Mouse (Mus musculus): ENCODE results near the gene Sez6l. TPM values are rescaled to one million over a fixed set of nuclear protein-coding genes. Genes with fewer than 3 reads are reported as not detected.
A peak's percentile ranks its signal among the peaks of the same experiment; 100 is the strongest.

The Sez6l gene
- 0.08 and 0.15 TPM in 2 replicates for polyA plus RNA-seq (2016; fragmentation: Nextera tagmentation; extraction: Ambion mirVana)

- H3K9ac ChIP-seq (replicated peaks): peak within 1 kb of the TSS; percentile 37; the same call in 1 of the 2 replicates
- peak within 1 kb of the TSS; percentile 56 for H3K4me2 ChIP-seq
- peak within 1 kb of the TSS; percentile 31 for H3K4me3 ChIP-seq (replicated peaks)
- WGBS: under 1% methylated on average over 49 of the region's 50 CpGs
- no peak within 1 kb of the TSS for H3K27ac ChIP-seq
- no peaks in the 10 kb centered on the region for H3K36me3 ChIP-seq
- peaks cover 19% of the 10 kb centered on the region for H3K4me1 ChIP-seq (replicated peaks)
- ATAC-seq (ENCODE audit: insufficient number of reproducible peaks, insufficient read depth, low FRiP score, low TSS enrichment, low read depth): no peak
- H3K9me3 ChIP-seq: no peaks in the 10 kb centered on the region; the same call in 1 of the 2 replicates
- H3K27me3 ChIP-seq: peaks cover 96% of the 10 kb centered on the region
Measured at GRCm38 (mm10) chr5:112576993-112577670, at the start of gene Sez6l. TSS of gene Sez6l (minus strand) at chr5:112577185.

GRCm38 (mm10) chr5:112625555-112626160 is 48.7 kb upstream of the Sez6l start:
- H3K4me1 ChIP-seq (replicated peaks): peaks cover 13% of the 10 kb centered on the region; the same call in 1 of the 2 replicates
- ATAC-seq (ENCODE audit: insufficient number of reproducible peaks, insufficient read depth, low FRiP score, low TSS enrichment, low read depth): no peak
- no peak overlapping the region; the same call in 1 of the 2 replicates for H3K9ac ChIP-seq (replicated peaks)
- no peaks in the 10 kb centered on the region for H3K36me3 ChIP-seq
- peaks cover 27% of the 10 kb centered on the region for H3K27me3 ChIP-seq
- H3K27ac ChIP-seq: no peak overlapping the region
- 48% methylated on average over 31 of the region's 31 CpGs for WGBS
- H3K4me3 ChIP-seq (replicated peaks): 0 out of 2 replicates have a peak overlapping the region, but pooled peaks have one; percentile 9
- peak overlapping the region; percentile 45 for H3K4me2 ChIP-seq
- no peaks in the 10 kb centered on the region for H3K9me3 ChIP-seq

- Histone ChIP-seq H3K4me1 (replicated peaks) (peaks cover 13% of the 10 kb centered on the region; the same call in 1 of the 2 replicates), H3K27ac (no peak overlapping the region), H3K9me3 (no peaks in the 10 kb centered on the region), H3K9ac (replicated peaks) (no peak overlapping the region), H3K4me2 (no peak overlapping the region), H3K36me3 (no peaks in the 10 kb centered on the region), H3K4me3 (replicated peaks) (no peak overlapping the region), H3K27me3 (peaks cover 23% of the 10 kb centered on the region)
- ATAC-seq (ENCODE audit: insufficient number of reproducible peaks, insufficient read depth, low FRiP score, low TSS enrichment, low read depth): no peak
- 51% methylated on average over 2 of the region's 2 CpGs for WGBS
Measured at GRCm38 (mm10) chr5:112622946-112623345, 46.0 kb upstream of the Sez6l start.

GRCm38 (mm10) chr5:112620256-112620655 is 43.3 kb upstream of the Sez6l start:
- H3K4me1 ChIP-seq (replicated peaks): peaks cover 4% of the 10 kb centered on the region; the same call in 1 of the 2 replicates
- H3K27me3 ChIP-seq: peaks cover 6% of the 10 kb centered on the region
- no peaks in the 10 kb centered on the region for H3K9me3 ChIP-seq
- no peak overlapping the region for H3K4me3 ChIP-seq (replicated peaks)
- ATAC-seq (ENCODE audit: insufficient number of reproducible peaks, insufficient read depth, low FRiP score, low TSS enrichment, low read depth): no peak
- no peak overlapping the region for H3K4me2 ChIP-seq
- no peak overlapping the region for H3K9ac ChIP-seq (replicated peaks)
- no peak overlapping the region for H3K27ac ChIP-seq
- H3K36me3 ChIP-seq: no peaks in the 10 kb centered on the region
- 50% methylated on average over 3 of the region's 3 CpGs for whole genome bisulfite sequencing

- no peak for ATAC-seq (ENCODE audit: insufficient number of reproducible peaks, insufficient read depth, low FRiP score, low TSS enrichment, low read depth)
- no peaks in the 10 kb centered on the region for H3K36me3 ChIP-seq
- no peak overlapping the region for H3K9ac ChIP-seq (replicated peaks)
- peaks cover 4% of the 10 kb centered on the region; the same call in 1 of the 2 replicates for H3K4me1 ChIP-seq (replicated peaks)
- WGBS: 66% methylated on average over 3 of the region's 3 CpGs
- H3K27me3 ChIP-seq: peaks cover 3% of the 10 kb centered on the region
- no peaks in the 10 kb centered on the region for H3K9me3 ChIP-seq
- H3K4me3 ChIP-seq (replicated peaks): no peak overlapping the region
- H3K4me2 ChIP-seq: no peak overlapping the region
- no peak overlapping the region for H3K27ac ChIP-seq
Measured at GRCm38 (mm10) chr5:112619344-112619743, 42.4 kb upstream of the Sez6l start.

- H3K4me3 ChIP-seq (replicated peaks): no peak overlapping the region
- H3K4me1 ChIP-seq (replicated peaks): no peaks in the 10 kb centered on the region
- 74% methylated on average over 16 of the region's 16 CpGs for WGBS
- no peaks in the 10 kb centered on the region for H3K9me3 ChIP-seq
- no peak overlapping the region for H3K4me2 ChIP-seq
- ATAC-seq (ENCODE audit: insufficient number of reproducible peaks, insufficient read depth, low FRiP score, low TSS enrichment, low read depth): no peak
- H3K36me3 ChIP-seq: no peaks in the 10 kb centered on the region
- no peak overlapping the region for H3K27ac ChIP-seq
- no peak overlapping the region for H3K9ac ChIP-seq (replicated peaks)
- peaks cover 7% of the 10 kb centered on the region; the same call in 1 of the 2 replicates for H3K27me3 ChIP-seq
Measured at GRCm38 (mm10) chr5:112617602-112618247, 40.7 kb upstream of the Sez6l start.

- ATAC-seq (ENCODE audit: insufficient number of reproducible peaks, insufficient read depth, low FRiP score, low TSS enrichment, low read depth): no peak
- Histone ChIP-seq H3K27ac (no peak overlapping the region), H3K4me3 (replicated peaks) (no peak overlapping the region), H3K36me3 (no peaks in the 10 kb centered on the region), H3K4me2 (no peak overlapping the region), H3K9me3 (no peaks in the 10 kb centered on the region), H3K27me3 (peaks cover 7% of the 10 kb centered on the region; the same call in 1 of the 2 replicates), H3K9ac (replicated peaks) (no peak overlapping the region), H3K4me1 (replicated peaks) (no peaks in the 10 kb centered on the region)
- WGBS: 87% methylated on average over 7 of the region's 7 CpGs
Measured at GRCm38 (mm10) chr5:112615946-112616617, 39.1 kb upstream of the Sez6l start.

- ATAC-seq (ENCODE audit: insufficient number of reproducible peaks, insufficient read depth, low FRiP score, low TSS enrichment, low read depth): no peak; the same call in 1 of the 2 replicates
- WGBS: 25% methylated on average over 9 of the region's 9 CpGs
- H3K4me3 ChIP-seq (replicated peaks): no peak overlapping the region
- no peak overlapping the region for H3K4me2 ChIP-seq
- no peaks in the 10 kb centered on the region for H3K9me3 ChIP-seq
- H3K4me1 ChIP-seq (replicated peaks): peaks cover 36% of the 10 kb centered on the region
- no peak overlapping the region for H3K9ac ChIP-seq (replicated peaks)
- no peak overlapping the region for H3K27ac ChIP-seq
- H3K36me3 ChIP-seq: no peaks in the 10 kb centered on the region
- H3K27me3 ChIP-seq: peaks cover 4% of the 10 kb centered on the region; the same call in 1 of the 2 replicates
Measured at GRCm38 (mm10) chr5:112607867-112608516, 31.0 kb upstream of the Sez6l start.

- no peak overlapping the region for H3K4me2 ChIP-seq
- no peak for ATAC-seq (ENCODE audit: insufficient number of reproducible peaks, insufficient read depth, low FRiP score, low TSS enrichment, low read depth)
- peaks cover 36% of the 10 kb centered on the region for H3K4me1 ChIP-seq (replicated peaks)
- no peaks in the 10 kb centered on the region for H3K9me3 ChIP-seq
- no peaks in the 10 kb centered on the region for H3K36me3 ChIP-seq
- no peak overlapping the region for H3K9ac ChIP-seq (replicated peaks)
- WGBS: 75% methylated on average over 2 of the region's 2 CpGs
- H3K4me3 ChIP-seq (replicated peaks): no peak overlapping the region
- H3K27ac ChIP-seq: no peak overlapping the region
- H3K27me3 ChIP-seq: no peaks in the 10 kb centered on the region
Measured at GRCm38 (mm10) chr5:112607119-112607518, 30.1 kb upstream of the Sez6l start.

- no peaks in the 10 kb centered on the region for H3K36me3 ChIP-seq
- H3K27ac ChIP-seq: no peak overlapping the region; the same call in 1 of the 2 replicates
- WGBS: 59% methylated on average over 14 of the region's 14 CpGs
- H3K9me3 ChIP-seq: no peaks in the 10 kb centered on the region
- 0 out of 2 replicates have a peak, but pooled peaks cover 3% of the 10 kb centered on the region for H3K27me3 ChIP-seq
- no peak overlapping the region for H3K4me2 ChIP-seq
- H3K4me3 ChIP-seq (replicated peaks): no peak overlapping the region
- H3K9ac ChIP-seq (replicated peaks): no peak overlapping the region
- ATAC-seq (ENCODE audit: insufficient number of reproducible peaks, insufficient read depth, low FRiP score, low TSS enrichment, low read depth): no peak
- peaks cover 41% of the 10 kb centered on the region for H3K4me1 ChIP-seq (replicated peaks)
Measured at GRCm38 (mm10) chr5:112605371-112605770, 28.4 kb upstream of the Sez6l start.
